Mouse (Mus musculus) intestine, postnatal 0 days (tissue): ENCODE results near the gene Nuak1. TPM values are rescaled to one million over a fixed set of nuclear protein-coding genes. Genes with fewer than 3 reads are reported as not detected.

Experiments
- ATAC-seq: fragments of 200-750 bp; cut with Nextera tagmentation; 2 replicates; pipeline ENCODE4 v1.8.0; 2017; ENCODE audit warnings: mild to moderate bottlenecking, moderate TSS enrichment, moderate library complexity
- H3K27ac ChIP-seq: fragments of 300-500 bp; sonication (generic); 2 replicates; pipeline ENCODE4 v1.5.1; 2014; ENCODE audit warnings: mild to moderate bottlenecking, low read depth, low read length, moderate library complexity
- H3K27me3 ChIP-seq: fragments of 300-500 bp; sonication (generic); replicated peaks from 2 replicates; pipeline ENCODE4 v1.6.1; 2014; ENCODE audit warnings: low read length, mixed read lengths; ENCODE audit not compliant: control insufficient read depth, insufficient read depth
- H3K36me3 ChIP-seq: fragments of 300-500 bp; sonication (generic); 2 replicates; pipeline ENCODE4 v1.6.1; 2014; ENCODE audit warnings: mild to moderate bottlenecking, moderate library complexity; ENCODE audit not compliant: control insufficient read depth, insufficient read depth
- H3K4me1 ChIP-seq: fragments of 300-500 bp; sonication (generic); replicated peaks from 2 replicates; pipeline ENCODE4 v1.6.1; 2014; ENCODE audit warnings: antibody characterized with exemption, low read length, mixed read lengths; ENCODE audit not compliant: control insufficient read depth, insufficient read depth
- H3K4me2 ChIP-seq: fragments of 300-500 bp; sonication (generic); replicated peaks from 2 replicates; pipeline ENCODE4 v1.6.1; 2014; ENCODE audit warnings: low read depth, mild to moderate bottlenecking, moderate library complexity
- H3K4me3 ChIP-seq: fragments of 300-500 bp; sonication (generic); 2 replicates; pipeline ENCODE4 v1.5.1; 2014; ENCODE audit warnings: low read depth, low read length
- H3K9ac ChIP-seq: fragments of 300-500 bp; sonication (generic); 2 replicates; pipeline ENCODE4 v1.6.1; 2014; ENCODE audit warnings: mild to moderate bottlenecking, low read depth, low read length
- H3K9me3 ChIP-seq: fragments of 300-500 bp; sonication (generic); 2 replicates; pipeline ENCODE4 v1.6.1; 2016; ENCODE audit warnings: mixed run types; ENCODE audit not compliant: control insufficient read depth
- CTCF ChIP-seq: sonication (generic); IDR thresholded peaks from 2 replicates; pipeline ENCODE4 v1.5.1; 2016; ENCODE audit warnings: low read depth, mild to moderate bottlenecking, control low read depth, antibody characterized with exemption, moderate library complexity
- WGBS: fragments of 180-500 bp; shearing (Covaris S2); extraction: QIAGEN DNeasy Blood & Tissue Kit; methylation state at CpG from one replicate; pipeline ENCODE4 v1.1.7; 2014; 5-methylcytosine and 5-hydroxymethylcytosine counted together
- polyA plus RNA-seq: library from polyadenylated mRNA; unstranded; fragments of >200 nt; fragmentation: Nextera tagmentation; extraction: Ambion mirVana; gene quantifications from 2 replicates; pipeline ENCODE4 v1.2.1, GENCODE M21; 2015

Nuak1 gene
- polyA plus RNA-seq, 1 experiment from 2014 or later = 0.37 TPM

- H3K9ac ChIP-seq = peak overlapping the region; percentile 80
- H3K4me3 ChIP-seq = peak overlapping the region; percentile 57
- H3K27ac ChIP-seq = no peak overlapping the region
- no peak for TF ChIP-seq CTCF
- ATAC-seq = peak; percentile 31; the same call in 1 of the 2 replicates
- no peaks in the 10 kb centered on the region for H3K4me1 ChIP-seq
- peak overlapping the region; percentile 94 for H3K4me2 ChIP-seq
- H3K9me3 ChIP-seq = no peaks in the 10 kb centered on the region
- peaks cover 23% of the 10 kb centered on the region for H3K27me3 ChIP-seq
- WGBS = under 1% methylated on average over 32 of the region's 32 CpGs
- no peaks in the 10 kb centered on the region for H3K36me3 ChIP-seq
Measured at GRCm38 (mm10) chr10:84440181-84440540, 236 bp downstream of the Nuak1 start.

GRCm38 (mm10) chr10:84439228-84439596 is 1.2 kb downstream of the Nuak1 start:
- no peak for ATAC-seq
- peaks cover 23% of the 10 kb centered on the region for H3K27me3 ChIP-seq
- no peak overlapping the region for H3K27ac ChIP-seq
- no peaks in the 10 kb centered on the region for H3K36me3 ChIP-seq
- peak overlapping the region; percentile 94 for H3K4me2 ChIP-seq
- H3K9me3 ChIP-seq = no peaks in the 10 kb centered on the region
- H3K9ac ChIP-seq = 0 out of 2 replicates have a peak overlapping the region, but pooled peaks have one; percentile 11
- H3K4me3 ChIP-seq = peak overlapping the region; percentile 57
- no peak for TF ChIP-seq CTCF
- H3K4me1 ChIP-seq = no peaks in the 10 kb centered on the region
- WGBS = 22% methylated on average over 7 of the region's 7 CpGs

GRCm38 (mm10) chr10:84438466-84439227 is 1.8 kb downstream of the Nuak1 start:
- Histone ChIP-seq H3K27ac (no peak overlapping the region; the same call in 1 of the 2 replicates), H3K4me1 (no peaks in the 10 kb centered on the region), H3K4me3 (peak overlapping the region; percentile 57), H3K4me2 (peak overlapping the region; percentile 94), H3K9me3 (no peaks in the 10 kb centered on the region), H3K9ac (no peak overlapping the region), H3K36me3 (no peaks in the 10 kb centered on the region), H3K27me3 (peaks cover 23% of the 10 kb centered on the region)
- ATAC-seq = no peak
- 28% methylated on average over 19 of the region's 19 CpGs for WGBS
- TF ChIP-seq CTCF = no peak

GRCm38 (mm10) chr10:84438049-84438422 is 2.4 kb downstream of the Nuak1 start:
- ATAC-seq = no peak
- Histone ChIP-seq H3K4me1 (no peaks in the 10 kb centered on the region), H3K36me3 (no peaks in the 10 kb centered on the region), H3K27ac (no peak overlapping the region; the same call in 1 of the 2 replicates), H3K4me3 (0 out of 2 replicates have a peak overlapping the region, but pooled peaks have one; percentile 4), H3K4me2 (peak overlapping the region; percentile 94), H3K27me3 (peaks cover 23% of the 10 kb centered on the region), H3K9ac (no peak overlapping the region), H3K9me3 (no peaks in the 10 kb centered on the region)
- TF ChIP-seq CTCF = peak; percentile 95
- WGBS = 2% methylated on average over 7 of the region's 7 CpGs

DNA sequence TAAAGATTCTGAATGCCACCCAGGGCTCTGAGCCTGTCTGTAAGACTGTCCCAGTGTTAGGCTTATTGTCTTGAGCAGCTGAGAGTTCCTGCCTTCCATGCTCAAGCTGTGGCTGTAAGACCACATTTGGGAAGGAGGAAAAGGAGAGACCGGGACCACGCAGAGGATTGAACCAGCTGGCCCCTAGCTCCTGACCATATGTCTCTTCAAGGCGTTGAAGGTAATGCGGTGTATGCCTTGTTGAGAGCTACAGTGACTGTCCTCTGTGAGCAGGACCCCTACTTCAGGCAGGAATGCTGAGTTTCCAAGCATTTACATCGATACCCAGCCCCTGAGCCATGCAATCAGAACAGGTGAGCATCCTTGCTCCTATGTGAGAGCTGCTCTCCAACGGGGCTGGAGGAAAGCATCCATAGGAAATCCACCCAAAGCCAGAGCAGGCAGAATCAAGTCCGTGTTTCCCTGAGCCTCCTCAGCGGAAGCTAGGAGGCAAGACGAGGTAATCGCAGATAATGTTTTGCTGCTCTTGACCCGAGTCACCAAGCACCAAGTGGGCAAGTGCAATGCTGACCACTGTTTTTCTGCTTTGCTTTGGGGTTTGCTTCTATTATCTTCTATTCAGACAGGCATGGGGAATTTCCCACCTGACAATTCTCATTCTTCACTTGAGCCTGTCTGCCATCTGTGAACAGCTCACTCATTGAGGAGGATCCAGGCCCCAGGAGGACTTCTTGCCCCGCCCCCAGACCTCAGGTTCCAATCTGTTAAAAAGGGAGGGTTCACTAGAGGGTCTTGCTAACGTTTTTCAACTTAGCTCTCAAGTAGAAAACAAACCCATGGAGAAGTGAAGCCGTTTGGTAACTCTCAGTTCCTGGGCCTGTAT is 3.0 kb downstream of the Nuak1 start:
- 54% methylated on average over 14 of the region's 14 CpGs for WGBS
- ATAC-seq = no peak
- no peaks in the 10 kb centered on the region for H3K36me3 ChIP-seq
- TF ChIP-seq CTCF = no peak
- H3K9me3 ChIP-seq = no peaks in the 10 kb centered on the region
- peak overlapping the region; percentile 94; the same call in 1 of the 2 replicates for H3K4me2 ChIP-seq
- H3K27me3 ChIP-seq = peaks cover 23% of the 10 kb centered on the region
- H3K4me3 ChIP-seq = no peak overlapping the region
- no peak overlapping the region for H3K27ac ChIP-seq
- no peaks in the 10 kb centered on the region for H3K4me1 ChIP-seq
- H3K9ac ChIP-seq = no peak overlapping the region

GRCm38 (mm10) chr10:84435930-84436329 is 4.5 kb downstream of the Nuak1 start:
- Histone ChIP-seq H3K27ac (no peak overlapping the region), H3K4me3 (no peak overlapping the region), H3K4me1 (no peaks in the 10 kb centered on the region), H3K36me3 (no peaks in the 10 kb centered on the region), H3K27me3 (peaks cover 23% of the 10 kb centered on the region), H3K4me2 (no peak overlapping the region), H3K9ac (no peak overlapping the region), H3K9me3 (no peaks in the 10 kb centered on the region)
- 75% methylated on average over 11 of the region's 11 CpGs for WGBS
- TF ChIP-seq CTCF = no peak
- ATAC-seq = no peak
